Mouse (Mus musculus): ENCODE results near the gene Dnajc19.
"Not testable (repeated sequence)": the region's sequence is repeated elsewhere in the genome, so short reads cannot be mapped to it uniquely, and the experiment has no call there.

Dnajc19 gene

GRCm38 (mm10) chr3:34080900-34081662, at the start of gene Dnajc19:
TSS of gene Dnajc19 (minus strand) at chr3:34081321.
- DNase-seq (ENCODE audit: low read depth, low spot score), result peak; percentile 94

- no peak for DNase-seq (ENCODE audit: low read depth, low spot score)
Measured at GRCm38 (mm10) chr3:34129957-34130356, 48.8 kb upstream of the Dnajc19 start.

GRCm38 (mm10) chr3:34121311-34121710, 40.2 kb upstream of the Dnajc19 start:
- no peak for DNase-seq (ENCODE audit: low read depth, low spot score)

GRCm38 (mm10) chr3:34120791-34121190, 39.7 kb upstream of the Dnajc19 start:
- DNase-seq (ENCODE audit: low read depth, low spot score), result no peak

GRCm38 (mm10) chr3:34119869-34120268, 38.7 kb upstream of the Dnajc19 start:
- peak; percentile 13 for DNase-seq (ENCODE audit: low read depth, low spot score)

GRCm38 (mm10) chr3:34115806-34116205, 34.7 kb upstream of the Dnajc19 start:
- DNase-seq (ENCODE audit: low read depth, low spot score), result no peak

- DNase-seq (ENCODE audit: low read depth, low spot score), result no peak
Measured at GRCm38 (mm10) chr3:34111941-34112685, 31.0 kb upstream of the Dnajc19 start.

GRCm38 (mm10) chr3:34107631-34108030, 26.5 kb upstream of the Dnajc19 start:
- DNase-seq (ENCODE audit: low read depth, low spot score), result no peak

GRCm38 (mm10) chr3:34106421-34106820, 25.3 kb upstream of the Dnajc19 start:
- no peak for DNase-seq (ENCODE audit: low read depth, low spot score)

- no peak for DNase-seq (ENCODE audit: low read depth, low spot score)
Measured at GRCm38 (mm10) chr3:34103902-34104672, 23.0 kb upstream of the Dnajc19 start.

- peak; percentile 44 for DNase-seq (ENCODE audit: low read depth, low spot score)
Measured at GRCm38 (mm10) chr3:34102891-34103290, 21.8 kb upstream of the Dnajc19 start.

GRCm38 (mm10) chr3:34083655-34084054, 2.5 kb upstream of the Dnajc19 start:
- no peak for DNase-seq (ENCODE audit: low read depth, low spot score)

GRCm38 (mm10) chr3:34081929-34082328, 808 bp upstream of the Dnajc19 start:
- no peak for DNase-seq (ENCODE audit: low read depth, low spot score)

- DNase-seq (ENCODE audit: low read depth, low spot score), result no peak
Measured at GRCm38 (mm10) chr3:34076058-34076759, 4.9 kb downstream of the Dnajc19 start.

GRCm38 (mm10) chr3:34072726-34073125, 8.4 kb downstream of the Dnajc19 start:
- DNase-seq (ENCODE audit: low read depth, low spot score), result no peak

- DNase-seq (ENCODE audit: low read depth, low spot score), result not testable (repeated sequence)
Measured at GRCm38 (mm10) chr3:34068943-34069342, 12.2 kb downstream of the Dnajc19 start.

GRCm38 (mm10) chr3:34062352-34062751, 18.8 kb downstream of the Dnajc19 start:
- DNase-seq (ENCODE audit: low read depth, low spot score), result no peak

- no peak for DNase-seq (ENCODE audit: low read depth, low spot score)
Measured at GRCm38 (mm10) chr3:34041990-34042389, 39.1 kb downstream of the Dnajc19 start.

- DNase-seq (ENCODE audit: low read depth, low spot score), result no peak
Measured at GRCm38 (mm10) chr3:34035706-34036105, 45.4 kb downstream of the Dnajc19 start.

GRCm38 (mm10) chr3:34034803-34035202, 46.3 kb downstream of the Dnajc19 start:
- no peak for DNase-seq (ENCODE audit: low read depth, low spot score)

- no peak for DNase-seq (ENCODE audit: low read depth, low spot score)
Measured at GRCm38 (mm10) chr3:34033720-34034364, 47.3 kb downstream of the Dnajc19 start.
